Mouse (Mus musculus): ENCODE results near the gene Slc7a4.

GRCm38 (mm10) chr16:17528276-17528675 lies 54.7 kb downstream of the Slc7a4 start:
- TF ChIP-seq CTCF (IDR thresholded peaks at IDR 0.05; ENCODE audit: low read depth) (no peak), EP300 (IDR thresholded peaks at IDR 0.05; ENCODE audit: low read depth) (no peak)

Data from heart, postnatal 0 days (tissue).